Mouse (Mus musculus) heart, embryonic 16.5 days (tissue): ENCODE measurements around the gene Gm20425. TPM values are rescaled to one million over a fixed set of nuclear protein-coding genes. Genes with fewer than 3 reads are reported as not detected.
A peak's percentile ranks its signal among the peaks of the same experiment; 100 is the strongest.

Source experiments
- ATAC-seq: fragments of 200-750 bp; cut with Nextera tagmentation; replicated peaks from 2 replicates; pipeline ENCODE4 v1.8.0; 2017; ENCODE audit warnings: moderate number of reproducible peaks; ENCODE audit not compliant: insufficient read depth, low FRiP score; ENCODE audit errors: extremely low read depth
- H3K27ac ChIP-seq: fragments of 300-500 bp; sonication (generic); 2 replicates; pipeline ENCODE4 v1.5.1; 2014; ENCODE audit warnings: mild to moderate bottlenecking, low read length, control low read depth, moderate library complexity
- H3K27me3 ChIP-seq: fragments of 300-500 bp; sonication (generic); 2 replicates; pipeline ENCODE4 v1.6.1; 2014; ENCODE audit warnings: low read length, mixed read lengths; ENCODE audit not compliant: control insufficient read depth, insufficient read depth
- H3K36me3 ChIP-seq: fragments of 300-500 bp; sonication (generic); 2 replicates; pipeline ENCODE4 v1.6.1; 2014; ENCODE audit not compliant: control insufficient read depth, insufficient read depth
- H3K4me1 ChIP-seq: fragments of 300-500 bp; sonication (generic); 2 replicates; pipeline ENCODE4 v1.6.1; 2014; ENCODE audit warnings: low read length, mixed read lengths; ENCODE audit not compliant: control insufficient read depth, insufficient read depth
- H3K4me2 ChIP-seq: fragments of 300-500 bp; sonication (generic); 2 replicates; pipeline ENCODE4 v1.6.1; 2014; ENCODE audit warnings: low read depth, mild to moderate bottlenecking, control low read depth, low read length
- H3K4me3 ChIP-seq: fragments of 300-500 bp; sonication (generic); 2 replicates; pipeline ENCODE4 v1.5.1; 2014; ENCODE audit warnings: mild to moderate bottlenecking, control low read depth, low read length
- H3K9ac ChIP-seq: fragments of 300-500 bp; sonication (generic); 2 replicates; pipeline ENCODE4 v1.6.1; 2014; ENCODE audit warnings: low read length, control low read depth
- H3K9me3 ChIP-seq: fragments of 300-500 bp; sonication (generic); replicated peaks from 2 replicates; pipeline ENCODE4 v1.6.1; 2016; ENCODE audit warnings: low read length; ENCODE audit not compliant: control insufficient read depth
- WGBS: fragments of 180-500 bp; shearing (Covaris S2); extraction: QIAGEN DNeasy Blood & Tissue Kit; methylation state at CpG from one replicate; pipeline ENCODE4 v1.1.7; 2014; 5-methylcytosine and 5-hydroxymethylcytosine counted together
- polyA plus RNA-seq: library from polyadenylated mRNA; unstranded; fragments of >200 nt; fragmentation: Nextera tagmentation; extraction: Ambion mirVana; gene quantifications from 2 replicates; pipeline ENCODE4 v1.2.1, GENCODE M21; 2015

The Gm20425 gene
- polyA plus RNA-seq, 1 experiment from 2014 or later = 4.4 TPM

DNA sequence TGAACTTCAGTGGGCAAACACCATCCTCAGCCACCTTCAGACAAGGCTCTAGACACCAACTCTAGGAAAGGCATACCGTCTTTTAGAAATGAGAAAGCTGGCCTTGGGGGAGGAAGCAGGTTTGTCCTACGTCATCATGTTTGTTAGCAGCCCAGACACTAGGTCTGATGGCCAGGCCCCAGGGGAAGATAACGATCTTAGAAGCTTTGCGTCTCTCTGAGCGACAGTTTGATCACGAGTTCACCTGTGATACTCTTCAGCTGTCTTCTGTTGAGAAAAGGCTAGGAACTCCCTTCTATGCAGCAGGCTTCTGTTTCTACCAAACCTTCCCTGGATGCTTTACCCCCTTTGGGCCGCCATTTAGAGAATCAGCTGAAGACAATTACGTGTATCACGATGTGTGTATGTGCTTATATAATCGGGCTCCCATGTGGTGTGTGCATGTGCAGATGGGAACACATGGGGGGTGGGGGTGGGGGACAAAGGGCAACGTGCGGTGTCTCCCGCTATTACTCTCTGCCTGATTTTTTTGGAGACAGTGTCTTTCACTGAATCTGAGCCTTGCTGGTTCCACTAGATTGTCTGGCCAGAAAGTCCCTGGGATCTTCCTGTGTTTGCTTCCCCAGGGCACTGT is 1.6 kb downstream of the Gm20425 start:
- Histone ChIP-seq H3K4me3 (no peak overlapping the region), H3K9ac (no peak overlapping the region), H3K27me3 (no peaks in the 10 kb centered on the region), H3K4me2 (no peak overlapping the region), H3K9me3 (no peaks in the 10 kb centered on the region), H3K27ac (no peak overlapping the region), H3K4me1 (peaks cover 6% of the 10 kb centered on the region), H3K36me3 (no peaks in the 10 kb centered on the region)
- no peak for ATAC-seq
- 76% methylated on average over 13 of the region's 13 CpGs for WGBS

DNA sequence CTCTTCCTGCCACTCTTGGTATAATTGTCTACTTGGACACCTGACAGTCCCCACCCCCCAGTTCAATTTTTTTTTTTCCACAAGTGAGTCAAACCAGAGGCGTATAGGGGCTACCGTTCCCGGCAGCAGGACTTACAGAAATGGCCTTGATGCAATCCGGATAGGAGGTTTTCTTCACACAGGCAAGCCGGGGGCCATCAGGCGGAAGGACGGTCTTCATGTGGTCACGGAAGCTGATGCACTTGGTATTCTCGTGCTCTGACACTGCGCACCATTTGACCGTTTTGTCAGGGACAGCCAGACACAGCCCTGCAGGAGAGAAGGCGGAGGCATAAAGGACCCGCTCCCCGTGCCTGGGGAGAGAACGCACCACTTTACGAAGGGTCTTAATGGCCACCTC is 2.3 kb downstream of the Gm20425 start:
- Histone ChIP-seq H3K4me3 (no peak overlapping the region), H3K4me2 (no peak overlapping the region), H3K4me1 (peaks cover 6% of the 10 kb centered on the region), H3K9me3 (no peaks in the 10 kb centered on the region), H3K27me3 (no peaks in the 10 kb centered on the region), H3K27ac (no peak overlapping the region), H3K9ac (no peak overlapping the region), H3K36me3 (no peaks in the 10 kb centered on the region)
- ATAC-seq = no peak
- 89% methylated on average over 16 of the region's 16 CpGs for WGBS

DNA sequence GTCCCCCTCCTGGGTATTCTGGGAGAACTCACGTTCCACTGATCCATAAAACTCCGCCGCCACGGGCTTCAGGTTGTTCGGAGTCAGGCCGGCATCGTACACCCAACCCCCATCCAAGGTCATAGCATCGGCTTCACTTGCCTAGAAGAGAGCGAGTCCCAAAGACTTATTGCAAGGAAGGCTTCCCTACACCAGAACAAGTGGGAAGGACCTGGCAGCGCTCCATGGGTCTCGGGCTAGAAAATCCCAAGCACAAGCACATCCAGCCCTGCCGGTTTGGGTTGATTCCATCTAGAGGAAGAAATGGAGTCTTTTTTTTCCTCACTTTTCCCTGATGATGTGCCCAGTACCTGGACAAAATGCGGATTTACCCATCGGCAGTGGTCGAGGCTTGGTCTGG is 3.3 kb downstream of the Gm20425 start:
- H3K36me3 ChIP-seq = no peaks in the 10 kb centered on the region
- H3K27me3 ChIP-seq = no peaks in the 10 kb centered on the region
- H3K27ac ChIP-seq = no peak overlapping the region
- H3K9ac ChIP-seq = no peak overlapping the region
- H3K4me2 ChIP-seq = no peak overlapping the region
- no peak for ATAC-seq
- WGBS = 87% methylated on average over 15 of the region's 15 CpGs
- H3K4me1 ChIP-seq = peaks cover 6% of the 10 kb centered on the region
- no peak overlapping the region for H3K4me3 ChIP-seq
- H3K9me3 ChIP-seq = no peaks in the 10 kb centered on the region

DNA sequence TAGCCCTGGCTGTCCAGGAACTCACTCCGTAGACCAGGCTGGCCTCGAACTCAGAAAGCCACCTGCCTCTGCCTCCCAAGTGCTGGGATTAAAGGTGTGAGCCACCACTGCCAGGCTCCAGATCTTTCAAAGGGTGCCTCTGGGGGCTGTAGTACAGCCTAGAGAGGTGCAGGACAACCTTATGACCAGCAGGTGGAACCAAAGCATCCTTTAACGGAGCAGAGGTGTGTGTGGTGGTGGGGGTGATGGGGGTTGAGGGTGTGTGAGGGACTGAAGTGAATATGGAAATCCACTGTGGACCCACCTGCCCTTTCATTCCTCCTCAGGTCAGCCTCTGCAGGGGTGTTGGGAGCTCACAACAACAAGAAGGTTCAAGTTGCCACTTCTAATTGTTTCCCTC is 4.6 kb downstream of the Gm20425 start:
- Histone ChIP-seq H3K9ac (no peak overlapping the region), H3K27me3 (no peaks in the 10 kb centered on the region), H3K4me1 (peaks cover 3% of the 10 kb centered on the region), H3K4me2 (no peak overlapping the region), H3K27ac (no peak overlapping the region), H3K9me3 (no peaks in the 10 kb centered on the region), H3K36me3 (no peaks in the 10 kb centered on the region), H3K4me3 (no peak overlapping the region)
- ATAC-seq = 0 out of 2 replicates have a peak, but pooled peaks have one; percentile 33
- 56% methylated on average over 3 of the region's 3 CpGs for WGBS

DNA sequence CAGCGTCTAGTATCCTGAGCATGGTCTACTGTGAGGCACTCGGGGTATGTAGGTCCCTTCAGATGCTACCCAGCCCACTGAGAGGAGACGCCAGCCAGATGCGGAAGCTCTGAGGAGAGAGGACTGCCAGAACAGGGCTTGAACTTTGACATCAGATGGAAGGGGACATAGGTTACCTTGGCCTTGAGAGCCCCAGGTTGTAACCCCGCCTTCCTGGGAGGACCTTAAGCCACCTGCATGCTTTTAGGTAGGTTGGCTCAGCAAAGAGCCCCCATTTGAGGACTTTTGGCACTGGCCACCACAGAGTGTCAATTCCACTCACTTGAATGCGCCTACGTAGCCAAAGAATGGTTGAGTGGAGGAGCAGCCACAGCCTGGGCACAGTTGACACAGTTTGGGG is 5.4 kb downstream of the Gm20425 start:
- ATAC-seq = no peak
- no peak overlapping the region for H3K27ac ChIP-seq
- no peak overlapping the region for H3K9ac ChIP-seq
- H3K36me3 ChIP-seq = no peaks in the 10 kb centered on the region
- H3K4me2 ChIP-seq = no peak overlapping the region
- H3K4me1 ChIP-seq = no peaks in the 10 kb centered on the region
- WGBS = 89% methylated on average over 7 of the region's 7 CpGs
- H3K4me3 ChIP-seq = no peak overlapping the region
- H3K9me3 ChIP-seq = no peaks in the 10 kb centered on the region
- no peaks in the 10 kb centered on the region for H3K27me3 ChIP-seq

DNA sequence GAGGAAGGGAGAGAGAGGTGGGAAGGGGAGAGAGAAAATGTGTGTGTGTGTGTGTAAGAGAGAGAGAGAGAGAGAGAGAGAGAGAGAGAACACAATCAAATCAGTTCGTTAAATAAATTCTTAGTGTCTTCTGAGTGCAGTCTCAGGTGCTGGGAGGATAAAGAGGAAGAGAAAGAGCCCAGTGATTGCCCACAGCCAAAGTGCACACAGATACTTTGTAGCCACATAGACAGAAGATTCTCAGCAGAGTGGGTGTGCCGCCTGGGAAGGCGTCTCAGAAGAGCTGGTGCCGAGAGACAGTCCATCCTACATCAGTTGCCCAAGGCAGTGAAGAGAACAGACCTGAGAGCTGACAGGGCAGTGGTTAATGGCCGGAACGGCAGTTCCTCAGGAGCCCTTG is 15.8 kb downstream of the Gm20425 start:
- H3K9ac ChIP-seq = no peak overlapping the region
- no peak overlapping the region for H3K4me3 ChIP-seq
- peaks cover 7% of the 10 kb centered on the region for H3K4me1 ChIP-seq
- no peak overlapping the region for H3K4me2 ChIP-seq
- no peaks in the 10 kb centered on the region for H3K27me3 ChIP-seq
- WGBS = 80% methylated on average over 6 of the region's 6 CpGs
- H3K9me3 ChIP-seq = no peaks in the 10 kb centered on the region
- ATAC-seq = no peak
- no peak overlapping the region for H3K27ac ChIP-seq
- no peaks in the 10 kb centered on the region for H3K36me3 ChIP-seq

DNA sequence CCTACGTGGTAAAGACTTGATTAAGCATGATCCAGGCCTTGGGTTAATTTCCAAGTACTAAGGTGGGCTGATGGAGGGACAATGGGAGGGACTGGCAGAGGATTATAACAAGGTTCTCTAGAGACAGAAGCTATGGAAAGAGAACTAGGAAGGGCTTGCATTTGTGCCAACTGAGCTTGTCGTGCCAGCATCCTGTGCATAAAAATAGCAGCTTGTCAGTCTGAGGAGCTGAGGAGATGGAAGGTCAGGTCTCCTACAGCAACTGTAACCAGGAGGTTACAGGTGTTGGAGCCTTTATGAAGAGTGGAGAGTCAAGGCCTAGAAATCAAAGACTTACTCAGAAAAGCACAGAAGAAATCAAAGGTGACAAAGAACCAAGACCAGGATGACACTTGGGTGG is 16.5 kb downstream of the Gm20425 start:
- no peaks in the 10 kb centered on the region for H3K36me3 ChIP-seq
- no peak overlapping the region for H3K4me3 ChIP-seq
- WGBS = 46% methylated on average over 2 of the region's 2 CpGs
- H3K4me2 ChIP-seq = peak overlapping the region; percentile 22; the same call in 1 of the 2 replicates
- H3K9me3 ChIP-seq = no peaks in the 10 kb centered on the region
- H3K4me1 ChIP-seq = peaks cover 7% of the 10 kb centered on the region
- H3K27ac ChIP-seq = peak overlapping the region; percentile 24; the same call in 1 of the 2 replicates
- ATAC-seq = 0 out of 2 replicates have a peak, but pooled peaks have one; percentile 49
- no peaks in the 10 kb centered on the region for H3K27me3 ChIP-seq
- no peak overlapping the region for H3K9ac ChIP-seq

DNA sequence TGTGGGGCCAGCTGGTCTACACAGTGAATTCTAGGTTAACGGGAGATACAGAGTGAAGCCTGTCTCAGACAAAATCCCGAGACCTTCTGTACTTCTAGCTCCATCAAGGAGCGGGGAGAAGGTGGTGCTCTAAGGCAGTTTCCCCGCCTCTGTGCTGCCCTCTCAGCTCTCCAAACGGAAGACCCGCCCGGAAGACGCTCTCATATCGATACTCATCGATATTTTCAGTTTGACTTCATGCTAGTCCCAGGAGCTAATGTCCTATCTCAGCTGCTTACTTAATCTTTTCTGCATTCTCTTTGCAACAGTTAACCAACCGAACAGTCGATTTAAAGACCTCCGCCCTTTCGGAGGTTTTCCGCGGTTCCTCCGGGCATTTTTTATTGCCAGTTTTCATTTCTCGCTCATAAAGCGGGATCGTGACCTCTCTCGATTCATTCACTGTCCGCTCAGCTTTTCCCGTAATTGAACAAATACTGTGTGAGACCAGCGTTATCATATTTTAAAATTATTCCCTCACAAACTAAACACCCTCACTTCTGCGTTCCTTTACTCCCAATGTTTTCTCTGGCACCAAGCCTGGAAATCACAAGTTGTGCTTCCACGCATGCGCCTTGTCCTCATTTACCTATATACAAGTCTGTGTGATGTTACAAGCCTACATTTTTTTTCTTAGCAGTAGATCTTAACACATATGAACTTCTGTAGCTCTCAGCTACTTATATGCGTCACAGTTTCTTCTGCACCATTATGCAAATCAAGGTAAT is 17.3 kb downstream of the Gm20425 start:
- WGBS = 55% methylated on average over 28 of the region's 28 CpGs
- no peaks in the 10 kb centered on the region for H3K9me3 ChIP-seq
- H3K9ac ChIP-seq = 0 out of 2 replicates have a peak overlapping the region, but pooled peaks have one; percentile 21
- no peaks in the 10 kb centered on the region for H3K27me3 ChIP-seq
- no peak for ATAC-seq
- H3K4me3 ChIP-seq = peak overlapping the region; percentile 48
- H3K4me1 ChIP-seq = peaks cover 7% of the 10 kb centered on the region
- H3K27ac ChIP-seq = no peak overlapping the region; the same call in 1 of the 2 replicates
- H3K36me3 ChIP-seq = no peaks in the 10 kb centered on the region
- peak overlapping the region; percentile 49 for H3K4me2 ChIP-seq

DNA sequence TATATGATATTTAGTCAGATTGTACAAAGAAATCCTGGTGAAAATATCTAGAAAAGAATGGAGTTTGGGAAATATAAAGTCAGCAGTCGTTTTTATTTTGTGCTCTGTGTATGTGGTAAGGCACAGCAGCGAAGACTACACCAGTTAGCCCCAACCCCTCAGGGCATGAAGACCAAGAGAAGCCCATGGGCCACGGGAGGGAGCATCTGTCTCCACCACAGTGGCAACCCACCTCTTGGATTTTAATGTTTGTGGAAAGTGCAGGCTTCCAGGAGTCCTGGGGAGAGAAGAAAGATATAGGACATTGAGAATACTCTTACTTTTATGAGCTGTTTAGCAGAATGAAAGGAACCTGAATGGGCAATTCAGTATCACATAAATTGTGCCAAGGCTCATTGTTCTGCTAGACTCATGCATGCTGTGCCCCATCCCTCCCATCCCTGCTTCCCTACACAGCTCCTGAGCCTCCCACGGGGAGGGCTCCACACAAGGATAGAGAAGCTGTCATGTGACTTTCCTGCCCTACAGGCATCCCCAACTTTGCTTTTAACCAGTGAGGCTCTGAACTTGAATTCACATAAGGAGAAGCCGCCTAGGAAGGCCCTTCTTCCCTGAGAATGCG is 21.2 kb downstream of the Gm20425 start:
- 60% methylated on average over 6 of the region's 6 CpGs for WGBS
- peaks cover 5% of the 10 kb centered on the region for H3K4me1 ChIP-seq
- H3K27me3 ChIP-seq = no peaks in the 10 kb centered on the region
- H3K27ac ChIP-seq = no peak overlapping the region
- H3K36me3 ChIP-seq = no peaks in the 10 kb centered on the region
- no peak overlapping the region for H3K9ac ChIP-seq
- no peak overlapping the region for H3K4me3 ChIP-seq
- no peak overlapping the region for H3K4me2 ChIP-seq
- H3K9me3 ChIP-seq = no peaks in the 10 kb centered on the region; the same call in 1 of the 2 replicates
- no peak for ATAC-seq
